Mouse (Mus musculus): ENCODE results near the gene Slc2a3. TPM values are rescaled to one million over a fixed set of nuclear protein-coding genes. Genes with fewer than 3 reads are reported as not detected.

Slc2a3 gene
- polyA plus RNA-seq, 1 experiment from 2014 or later: 12.1 TPM

- Histone ChIP-seq H3K9ac (peak overlapping the region; percentile 84), H3K4me1 (peaks cover 15% of the 10 kb centered on the region), H3K9me3 (no peaks in the 10 kb centered on the region), H3K27ac (replicated peaks) (0 out of 2 replicates have a peak overlapping the region, but pooled peaks have one; percentile 3), H3K27me3 (replicated peaks) (peaks cover 10% of the 10 kb centered on the region; the same call in 1 of the 2 replicates), H3K36me3 (no peaks in the 10 kb centered on the region), H3K4me2 (peak overlapping the region; percentile 100), H3K4me3 (peak overlapping the region; percentile 67)
- WGBS: 2% methylated on average over 34 of the region's 34 CpGs
- ATAC-seq (ENCODE audit: extremely low read depth, insufficient number of reproducible peaks, low FRiP score, low TSS enrichment): peak; percentile 35
These were observed 518 bp upstream of the Slc2a3 start for GRCm38 (mm10) chr6:122801801-122802514.

- H3K4me1 ChIP-seq: peaks cover 15% of the 10 kb centered on the region
- ATAC-seq (ENCODE audit: extremely low read depth, insufficient number of reproducible peaks, low FRiP score, low TSS enrichment): no peak
- peak overlapping the region; percentile 67 for H3K4me3 ChIP-seq
- H3K36me3 ChIP-seq: no peaks in the 10 kb centered on the region
- H3K27me3 ChIP-seq (replicated peaks): peaks cover 10% of the 10 kb centered on the region; the same call in 1 of the 2 replicates
- H3K4me2 ChIP-seq: peak overlapping the region; percentile 100
- no peak overlapping the region for H3K27ac ChIP-seq (replicated peaks)
- WGBS: 39% methylated on average over 10 of the region's 10 CpGs
- peak overlapping the region; percentile 84 for H3K9ac ChIP-seq
- no peaks in the 10 kb centered on the region for H3K9me3 ChIP-seq
These were observed 670 bp downstream of the Slc2a3 start for GRCm38 (mm10) chr6:122800640-122801300.

GRCm38 (mm10) chr6:122795254-122795935 lies 6.0 kb downstream of the Slc2a3 start:
- H3K4me3 ChIP-seq: no peak overlapping the region
- ATAC-seq (ENCODE audit: extremely low read depth, insufficient number of reproducible peaks, low FRiP score, low TSS enrichment): no peak
- H3K9ac ChIP-seq: no peak overlapping the region
- H3K9me3 ChIP-seq: no peaks in the 10 kb centered on the region
- no peaks in the 10 kb centered on the region for H3K27me3 ChIP-seq (replicated peaks)
- H3K4me2 ChIP-seq: no peak overlapping the region
- 76% methylated on average over 8 of the region's 8 CpGs for WGBS
- H3K36me3 ChIP-seq: no peaks in the 10 kb centered on the region
- H3K4me1 ChIP-seq: no peaks in the 10 kb centered on the region
- H3K27ac ChIP-seq (replicated peaks): no peak overlapping the region

GRCm38 (mm10) chr6:122786275-122786674 lies 15.2 kb downstream of the Slc2a3 start:
- H3K4me2 ChIP-seq: no peak overlapping the region
- peaks cover 13% of the 10 kb centered on the region for H3K4me1 ChIP-seq
- no peaks in the 10 kb centered on the region for H3K9me3 ChIP-seq
- WGBS: 28% methylated on average over 5 of the region's 5 CpGs
- no peak overlapping the region for H3K4me3 ChIP-seq
- no peaks in the 10 kb centered on the region for H3K27me3 ChIP-seq (replicated peaks)
- no peak overlapping the region for H3K9ac ChIP-seq
- no peak for ATAC-seq (ENCODE audit: extremely low read depth, insufficient number of reproducible peaks, low FRiP score, low TSS enrichment)
- no peaks in the 10 kb centered on the region for H3K36me3 ChIP-seq
- no peak overlapping the region for H3K27ac ChIP-seq (replicated peaks)

GRCm38 (mm10) chr6:122784866-122785265 lies 16.6 kb downstream of the Slc2a3 start:
- Histone ChIP-seq H3K9me3 (no peaks in the 10 kb centered on the region), H3K9ac (no peak overlapping the region), H3K36me3 (no peaks in the 10 kb centered on the region), H3K4me3 (no peak overlapping the region), H3K27ac (replicated peaks) (no peak overlapping the region), H3K27me3 (replicated peaks) (no peaks in the 10 kb centered on the region), H3K4me1 (peaks cover 22% of the 10 kb centered on the region), H3K4me2 (no peak overlapping the region)
- 91% methylated on average over 3 of the region's 3 CpGs for WGBS
- ATAC-seq (ENCODE audit: extremely low read depth, insufficient number of reproducible peaks, low FRiP score, low TSS enrichment): no peak

- no peak for ATAC-seq (ENCODE audit: extremely low read depth, insufficient number of reproducible peaks, low FRiP score, low TSS enrichment)
- no peaks in the 10 kb centered on the region for H3K27me3 ChIP-seq (replicated peaks)
- H3K27ac ChIP-seq (replicated peaks): no peak overlapping the region
- H3K36me3 ChIP-seq: no peaks in the 10 kb centered on the region
- no peaks in the 10 kb centered on the region for H3K9me3 ChIP-seq
- H3K4me1 ChIP-seq: peaks cover 22% of the 10 kb centered on the region
- 11% methylated on average over 3 of the region's 3 CpGs for WGBS
- no peak overlapping the region for H3K4me2 ChIP-seq
- H3K4me3 ChIP-seq: no peak overlapping the region
- H3K9ac ChIP-seq: no peak overlapping the region
These were observed 19.3 kb downstream of the Slc2a3 start for GRCm38 (mm10) chr6:122782164-122782563.

- WGBS: 26% methylated on average over 4 of the region's 4 CpGs
- H3K9me3 ChIP-seq: no peaks in the 10 kb centered on the region
- H3K9ac ChIP-seq: no peak overlapping the region
- ATAC-seq (ENCODE audit: extremely low read depth, insufficient number of reproducible peaks, low FRiP score, low TSS enrichment): no peak
- no peak overlapping the region for H3K4me3 ChIP-seq
- H3K27me3 ChIP-seq (replicated peaks): no peaks in the 10 kb centered on the region
- no peaks in the 10 kb centered on the region for H3K36me3 ChIP-seq
- H3K27ac ChIP-seq (replicated peaks): no peak overlapping the region
- no peak overlapping the region for H3K4me2 ChIP-seq
- H3K4me1 ChIP-seq: peaks cover 21% of the 10 kb centered on the region
These were observed 20.3 kb downstream of the Slc2a3 start for GRCm38 (mm10) chr6:122781167-122781566.

- H3K36me3 ChIP-seq: no peaks in the 10 kb centered on the region
- H3K4me3 ChIP-seq: no peak overlapping the region
- H3K9me3 ChIP-seq: no peaks in the 10 kb centered on the region
- H3K4me1 ChIP-seq: peaks cover 19% of the 10 kb centered on the region
- 47% methylated on average over 1 of the region's 1 CpGs for WGBS
- ATAC-seq (ENCODE audit: extremely low read depth, insufficient number of reproducible peaks, low FRiP score, low TSS enrichment): no peak
- no peak overlapping the region for H3K4me2 ChIP-seq
- H3K27me3 ChIP-seq (replicated peaks): no peaks in the 10 kb centered on the region
- H3K27ac ChIP-seq (replicated peaks): no peak overlapping the region
- no peak overlapping the region for H3K9ac ChIP-seq
These were observed 21.5 kb downstream of the Slc2a3 start for GRCm38 (mm10) chr6:122779916-122780315.

- Histone ChIP-seq H3K27me3 (replicated peaks) (no peaks in the 10 kb centered on the region), H3K9me3 (no peaks in the 10 kb centered on the region), H3K36me3 (no peaks in the 10 kb centered on the region), H3K4me2 (no peak overlapping the region), H3K4me3 (no peak overlapping the region), H3K9ac (no peak overlapping the region), H3K27ac (replicated peaks) (no peak overlapping the region), H3K4me1 (peaks cover 9% of the 10 kb centered on the region)
- ATAC-seq (ENCODE audit: extremely low read depth, insufficient number of reproducible peaks, low FRiP score, low TSS enrichment): no peak
- WGBS: 83% methylated on average over 7 of the region's 7 CpGs
These were observed 25.4 kb downstream of the Slc2a3 start for GRCm38 (mm10) chr6:122776040-122776439.

GRCm38 (mm10) chr6:122774345-122774744 lies 27.1 kb downstream of the Slc2a3 start:
- no peak overlapping the region for H3K4me3 ChIP-seq
- WGBS: 85% methylated on average over 1 of the region's 1 CpGs
- no peak for ATAC-seq (ENCODE audit: extremely low read depth, insufficient number of reproducible peaks, low FRiP score, low TSS enrichment)
- H3K4me2 ChIP-seq: no peak overlapping the region
- H3K9ac ChIP-seq: no peak overlapping the region
- H3K27me3 ChIP-seq (replicated peaks): no peaks in the 10 kb centered on the region
- H3K27ac ChIP-seq (replicated peaks): no peak overlapping the region
- no peaks in the 10 kb centered on the region for H3K9me3 ChIP-seq
- H3K4me1 ChIP-seq: peaks cover 3% of the 10 kb centered on the region; the same call in 1 of the 2 replicates
- no peaks in the 10 kb centered on the region for H3K36me3 ChIP-seq

GRCm38 (mm10) chr6:122772701-122773100 lies 28.7 kb downstream of the Slc2a3 start:
- no peaks in the 10 kb centered on the region for H3K27me3 ChIP-seq (replicated peaks)
- H3K36me3 ChIP-seq: no peaks in the 10 kb centered on the region
- WGBS: 25% methylated on average over 6 of the region's 6 CpGs
- H3K4me3 ChIP-seq: no peak overlapping the region
- no peak for ATAC-seq (ENCODE audit: extremely low read depth, insufficient number of reproducible peaks, low FRiP score, low TSS enrichment)
- no peaks in the 10 kb centered on the region for H3K9me3 ChIP-seq
- H3K4me2 ChIP-seq: no peak overlapping the region
- H3K4me1 ChIP-seq: peaks cover 3% of the 10 kb centered on the region; the same call in 1 of the 2 replicates
- H3K9ac ChIP-seq: no peak overlapping the region
- no peak overlapping the region for H3K27ac ChIP-seq (replicated peaks)

Measured in heart, embryonic 13.5 days (tissue).